Mouse (Mus musculus) CD4-positive, CD25-positive, alpha-beta regulatory T cell, adult 2 months (primary cell): ENCODE data around the gene Tgfbr3.

Experiments
- DNase-seq: peaks from one replicate; pipeline ENCODE4 v3.0.0-alpha.2; 2012; ENCODE audit warnings: low read depth, low spot score

The Tgfbr3 gene

DNA sequence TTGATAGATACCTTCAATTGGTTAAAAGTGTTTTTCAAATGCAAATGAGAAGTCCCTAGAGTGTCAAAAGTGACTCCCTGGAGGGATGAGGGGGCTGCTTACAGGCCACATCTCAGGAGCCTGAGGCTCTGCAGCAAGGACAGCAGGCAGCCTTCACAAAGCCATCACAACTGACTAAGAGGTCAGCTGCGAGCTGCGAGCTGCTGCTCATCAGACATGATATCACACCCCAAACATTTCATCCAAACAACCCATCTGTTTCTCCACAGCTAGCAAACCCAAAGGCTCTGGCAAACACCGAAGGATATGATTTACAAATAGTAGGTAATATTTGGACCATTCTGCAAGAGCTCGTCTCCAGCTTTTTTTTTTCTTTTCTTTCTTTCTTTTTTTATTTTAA, 112.6 kb downstream of the Tgfbr3 start:
- no peak for DNase-seq

DNA sequence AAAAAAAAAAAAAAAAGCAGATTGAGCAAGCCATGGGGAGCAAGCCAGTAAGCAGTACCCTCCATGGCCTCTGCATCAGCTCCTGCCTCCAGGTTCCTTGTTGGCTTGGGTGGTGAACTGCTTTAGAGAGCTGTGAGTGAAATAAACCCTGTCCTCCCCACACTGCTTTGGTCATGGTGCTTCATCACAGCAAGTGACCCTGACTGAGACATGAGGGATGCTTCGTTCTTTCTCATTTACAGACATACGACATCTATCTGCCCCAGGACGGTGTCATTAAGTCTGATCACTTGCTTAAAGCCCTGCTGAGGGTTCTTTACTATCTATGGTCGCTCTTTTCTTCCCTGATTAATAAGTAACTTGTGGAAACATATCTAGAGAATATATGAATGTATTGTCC, 113.2 kb downstream of the Tgfbr3 start:
- DNase-seq = no peak

DNA sequence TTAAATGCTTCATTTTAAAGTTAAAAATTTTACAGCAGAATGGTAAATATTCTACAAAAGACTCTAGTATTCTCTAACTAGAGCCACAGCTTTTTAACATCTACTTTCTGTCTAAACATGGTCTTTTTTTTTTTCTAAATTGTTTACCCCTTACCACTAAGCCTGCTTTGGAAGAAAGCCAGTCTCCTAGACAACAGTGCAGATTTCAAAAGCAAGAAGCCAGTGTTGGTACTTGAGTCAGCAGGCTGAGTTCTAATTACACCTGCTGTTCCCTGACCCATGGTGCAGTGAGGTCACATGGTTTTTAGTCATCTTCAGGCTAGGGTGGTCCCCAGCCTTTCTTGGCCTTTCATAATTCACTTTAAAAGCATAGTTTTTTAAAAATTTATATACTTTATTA, 115.2 kb downstream of the Tgfbr3 start:
- DNase-seq = no peak

DNA sequence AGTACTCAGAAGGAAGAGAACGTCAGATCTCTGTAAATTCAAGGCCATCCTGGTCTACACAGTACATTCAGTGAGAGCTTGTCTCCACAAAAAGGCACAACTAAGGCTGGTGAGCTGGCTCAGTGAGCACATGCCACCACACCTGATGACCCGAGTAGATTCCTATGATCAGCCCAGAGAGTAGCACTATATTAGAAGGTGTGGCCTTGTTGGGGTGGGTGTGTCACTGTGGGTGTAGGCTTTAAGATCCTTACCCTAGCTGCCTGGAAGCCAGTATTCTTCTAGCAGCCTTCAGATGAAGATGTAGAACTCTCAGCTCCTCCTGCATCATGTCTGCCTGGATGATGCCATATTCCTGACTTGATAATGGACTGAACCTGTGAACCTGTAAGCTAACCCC, 115.9 kb downstream of the Tgfbr3 start:
- DNase-seq = no peak

DNA sequence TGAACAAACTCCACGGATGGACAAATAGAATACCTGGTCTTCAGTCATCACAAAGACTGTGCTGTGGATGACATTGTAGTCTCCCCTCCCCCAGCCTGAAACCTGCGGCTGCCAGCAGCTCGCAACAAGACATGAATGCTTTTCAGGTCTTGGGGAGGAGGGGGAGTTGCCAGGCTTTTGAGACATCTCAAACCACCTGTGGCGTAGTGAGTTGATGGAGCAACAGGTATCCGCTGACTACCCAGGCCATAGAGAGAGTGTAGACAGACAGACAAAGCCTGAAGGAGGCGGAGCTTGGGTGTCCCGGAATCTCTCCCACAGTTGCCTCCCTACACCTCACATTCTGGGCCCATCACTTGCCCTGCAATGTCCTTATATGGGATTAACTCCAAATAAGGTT, 117.6 kb downstream of the Tgfbr3 start:
- DNase-seq = no peak

DNA sequence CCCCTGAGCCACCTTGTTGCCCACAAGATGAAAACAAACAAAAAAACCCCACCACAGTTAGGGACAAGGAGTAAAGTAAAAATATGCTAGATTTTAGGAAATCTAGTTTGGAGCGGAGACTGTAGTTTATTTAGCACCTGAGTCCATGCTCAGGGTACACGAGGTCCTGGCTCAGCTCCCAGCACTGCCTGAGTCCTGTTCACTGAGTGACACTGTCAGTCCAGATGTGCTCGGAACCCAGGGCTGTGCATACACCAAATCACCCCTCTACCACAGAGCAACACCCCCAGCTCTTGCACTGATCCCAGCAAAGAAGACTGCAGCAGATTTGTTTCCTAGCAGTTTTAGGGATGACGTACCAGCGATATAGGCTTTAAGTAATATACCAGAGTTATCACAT, 119.6 kb downstream of the Tgfbr3 start:
- no peak for DNase-seq

DNA sequence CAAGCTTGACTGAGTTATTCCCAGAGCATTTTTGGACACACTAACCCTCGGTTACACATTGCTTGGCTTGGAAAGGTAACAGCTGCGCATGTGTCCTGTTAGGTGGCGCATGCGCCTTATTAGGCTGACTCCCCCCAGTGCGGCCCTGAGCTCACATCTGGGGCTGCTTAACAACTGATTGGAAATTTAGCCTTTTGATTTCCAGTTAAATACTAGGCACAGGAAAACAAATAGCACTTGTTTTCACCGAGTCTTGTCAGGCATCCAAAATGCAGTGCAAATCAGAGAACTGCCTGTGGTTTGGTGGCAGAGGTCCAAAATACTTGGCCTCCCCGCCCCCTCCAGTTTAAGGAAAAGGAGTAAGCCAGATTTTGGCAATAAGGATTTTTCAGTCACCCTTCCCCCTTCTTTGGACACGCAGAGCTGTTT, 121.5 kb downstream of the Tgfbr3 start:
- no peak for DNase-seq

DNA sequence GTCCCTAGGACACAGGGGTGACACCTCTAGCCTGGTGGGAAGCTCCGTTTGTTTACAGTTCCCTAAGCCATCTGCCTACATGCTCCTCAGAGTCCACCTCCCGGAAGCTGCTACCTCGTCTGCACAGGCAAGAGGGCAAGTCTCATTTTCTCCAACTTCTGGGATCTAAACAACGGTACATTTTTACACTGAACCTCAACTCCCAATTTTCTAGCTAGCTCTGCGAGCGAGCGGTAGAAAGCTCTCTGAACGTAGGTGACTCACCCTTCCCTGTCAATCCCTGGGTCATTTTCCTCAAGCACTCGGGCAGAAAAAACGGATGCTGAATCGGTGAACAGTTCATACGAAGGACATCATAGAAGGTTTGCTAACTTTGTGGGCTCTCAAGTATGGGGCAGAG, 122.1 kb downstream of the Tgfbr3 start:
- no peak for DNase-seq

DNA sequence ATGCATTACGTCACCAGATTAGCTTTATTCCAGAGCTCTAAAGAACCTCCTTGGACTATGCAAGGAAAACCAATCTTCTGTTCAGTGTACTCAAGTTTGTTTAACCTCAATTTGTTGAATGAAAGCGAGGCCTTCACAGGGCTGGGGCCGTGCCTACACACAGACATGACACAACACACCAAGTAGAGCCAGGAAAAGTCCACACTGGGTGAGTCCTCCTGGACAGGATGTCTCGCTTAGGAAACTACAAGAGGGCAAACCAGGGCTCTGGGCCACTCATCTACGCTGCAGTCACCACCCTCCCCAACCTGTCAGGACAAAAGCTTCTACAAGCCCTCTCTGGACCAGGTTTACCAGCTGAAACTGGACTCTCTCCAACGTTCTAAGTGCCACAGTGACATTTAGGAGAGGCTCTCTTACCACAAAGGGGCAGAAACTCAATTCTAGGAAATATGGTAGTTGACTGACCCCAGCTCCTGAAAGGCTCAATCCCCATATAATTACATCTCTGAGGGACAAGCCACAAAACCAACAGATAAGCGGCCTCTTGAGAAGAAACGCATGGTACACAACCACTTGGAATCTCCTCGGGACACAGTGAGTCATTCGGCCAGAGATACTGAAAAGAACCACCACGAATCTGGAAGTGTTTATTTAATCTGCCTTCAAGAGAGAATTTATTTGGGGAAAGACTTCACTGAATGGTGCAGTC, 122.6 kb downstream of the Tgfbr3 start:
- DNase-seq = no peak

DNA sequence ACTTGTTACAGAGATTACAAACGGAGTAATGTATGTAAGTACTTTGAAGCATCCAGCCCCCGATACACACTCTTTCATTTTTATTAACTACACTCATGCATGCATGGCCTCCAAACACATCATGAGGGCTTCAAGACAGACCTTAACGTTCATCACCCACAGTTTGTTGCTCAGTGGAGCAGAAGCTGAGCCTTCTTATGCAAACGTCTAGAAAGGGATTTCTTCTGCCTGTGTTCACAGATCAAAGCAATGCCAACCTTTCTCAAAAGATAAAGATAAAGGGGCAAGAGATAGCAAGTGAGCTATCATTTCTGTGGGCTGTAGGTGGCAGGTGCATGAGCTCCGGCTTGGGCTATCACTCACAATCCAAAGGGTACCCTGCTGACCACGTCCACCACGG, 123.7 kb downstream of the Tgfbr3 start:
- DNase-seq = peak; percentile 34

DNA sequence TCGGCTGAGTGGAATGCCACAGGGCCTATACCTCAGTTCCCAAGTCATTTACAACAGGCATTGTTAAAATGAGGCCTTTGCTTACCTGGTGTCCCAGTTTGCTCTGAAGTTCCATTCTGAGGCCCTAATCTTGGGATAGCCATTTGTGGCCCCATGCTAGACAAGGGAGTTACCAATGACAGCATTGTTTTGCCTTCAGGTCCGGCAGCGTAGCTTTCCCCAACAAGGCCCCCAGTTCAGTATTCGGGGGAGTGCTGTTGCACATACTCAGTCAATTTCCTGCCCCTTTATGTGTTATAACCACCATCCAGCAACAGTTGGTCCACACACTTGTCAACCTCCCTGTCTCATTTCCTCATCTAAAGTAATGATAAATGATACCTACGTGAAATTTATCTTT, 124.2 kb downstream of the Tgfbr3 start:
- DNase-seq = peak; percentile 11

DNA sequence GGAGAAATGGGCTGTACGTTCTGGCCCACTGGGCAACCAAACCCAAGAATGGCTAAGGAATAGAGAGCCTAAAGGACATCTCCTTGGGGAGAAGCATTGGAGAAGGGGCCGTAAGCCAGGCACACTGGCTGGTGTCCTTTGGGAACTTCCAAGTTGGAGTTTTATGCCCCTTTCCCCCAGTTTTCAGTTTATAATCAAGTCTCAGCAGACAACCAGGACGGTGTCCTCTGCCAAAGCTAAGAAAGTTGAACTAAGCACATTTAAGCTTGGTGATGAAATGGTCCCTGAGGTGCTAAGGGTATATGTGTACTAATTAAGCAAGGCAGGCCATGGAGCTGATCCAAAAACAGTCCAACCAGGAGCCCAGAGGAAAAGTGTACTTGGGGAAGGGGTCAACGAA, 124.6 kb downstream of the Tgfbr3 start:
- no peak for DNase-seq

DNA sequence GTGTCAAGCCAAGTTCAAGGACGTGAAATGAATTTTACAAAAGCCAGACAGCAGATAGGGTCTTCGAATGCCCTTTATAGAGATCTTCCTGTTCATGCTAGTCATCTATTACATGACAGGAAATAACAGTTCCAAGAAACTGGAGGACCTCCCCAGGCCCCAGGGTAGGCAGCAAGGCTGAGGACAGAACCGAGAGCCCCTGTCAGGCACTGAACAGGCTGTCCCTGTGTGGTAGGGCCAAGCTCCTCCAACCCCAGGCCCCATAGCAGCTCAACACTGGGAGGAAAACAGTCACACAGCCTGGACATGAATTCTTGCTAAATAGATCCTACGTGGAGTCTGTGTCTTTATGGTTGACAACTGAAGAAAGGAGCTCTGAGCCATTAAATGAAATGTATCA, 125.3 kb downstream of the Tgfbr3 start:
- no peak for DNase-seq

DNA sequence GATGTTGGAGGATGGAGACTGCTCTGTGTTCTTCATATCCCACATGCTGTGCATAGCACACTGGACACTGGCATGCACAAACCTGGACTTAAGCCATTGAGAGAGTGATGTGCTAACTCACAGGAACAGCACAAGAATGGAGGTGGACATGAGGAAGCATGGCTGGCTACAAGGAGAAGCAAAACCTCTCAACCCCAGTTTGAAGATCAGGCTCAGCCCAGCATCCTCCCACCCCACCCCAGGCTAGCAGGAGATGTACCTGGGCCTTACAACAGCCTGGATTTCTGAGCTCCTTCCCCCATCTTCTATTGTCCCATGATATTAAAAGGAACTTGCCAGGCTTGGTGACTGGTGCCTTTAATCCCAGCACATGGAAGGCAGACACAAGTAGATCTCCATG, 126.1 kb downstream of the Tgfbr3 start:
- no peak for DNase-seq

DNA sequence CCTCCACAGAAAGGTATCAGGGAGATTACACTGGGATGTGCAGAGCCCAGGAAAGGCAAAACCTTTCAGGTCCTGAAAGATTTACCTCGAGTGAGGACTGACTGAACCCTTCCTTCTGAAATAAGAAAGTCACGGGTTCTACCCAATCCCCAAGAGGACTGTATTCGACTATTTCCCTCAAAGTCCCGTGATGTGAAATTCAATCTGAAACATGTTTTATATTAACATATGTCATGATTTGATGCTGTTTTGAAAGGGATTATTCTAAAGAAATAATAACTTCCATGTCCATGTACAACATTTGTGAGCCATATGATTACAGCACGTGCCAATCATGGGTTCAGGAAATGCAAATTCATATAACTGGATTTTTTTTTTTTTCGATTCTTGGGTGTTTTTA, 126.6 kb downstream of the Tgfbr3 start:
- DNase-seq = no peak

DNA sequence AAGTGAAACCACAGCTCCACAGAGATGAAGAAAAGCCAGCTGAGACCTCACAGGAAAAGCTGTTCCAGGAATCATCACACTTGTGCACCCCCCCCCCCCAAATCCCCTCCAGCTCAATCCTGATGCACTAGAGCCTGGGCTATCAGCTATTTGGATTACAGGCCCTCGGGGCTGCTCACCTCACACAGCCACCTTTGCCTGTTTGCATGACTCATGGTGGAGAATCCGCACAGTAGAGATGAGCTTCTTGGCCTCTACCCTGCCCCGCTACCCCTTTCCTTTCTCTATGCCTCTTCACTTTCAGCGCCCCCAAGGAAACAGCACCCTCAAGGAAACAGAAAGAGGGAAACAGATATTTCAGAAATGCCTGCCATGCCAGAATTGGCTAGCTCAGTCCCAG, 127.1 kb downstream of the Tgfbr3 start:
- DNase-seq = no peak

DNA sequence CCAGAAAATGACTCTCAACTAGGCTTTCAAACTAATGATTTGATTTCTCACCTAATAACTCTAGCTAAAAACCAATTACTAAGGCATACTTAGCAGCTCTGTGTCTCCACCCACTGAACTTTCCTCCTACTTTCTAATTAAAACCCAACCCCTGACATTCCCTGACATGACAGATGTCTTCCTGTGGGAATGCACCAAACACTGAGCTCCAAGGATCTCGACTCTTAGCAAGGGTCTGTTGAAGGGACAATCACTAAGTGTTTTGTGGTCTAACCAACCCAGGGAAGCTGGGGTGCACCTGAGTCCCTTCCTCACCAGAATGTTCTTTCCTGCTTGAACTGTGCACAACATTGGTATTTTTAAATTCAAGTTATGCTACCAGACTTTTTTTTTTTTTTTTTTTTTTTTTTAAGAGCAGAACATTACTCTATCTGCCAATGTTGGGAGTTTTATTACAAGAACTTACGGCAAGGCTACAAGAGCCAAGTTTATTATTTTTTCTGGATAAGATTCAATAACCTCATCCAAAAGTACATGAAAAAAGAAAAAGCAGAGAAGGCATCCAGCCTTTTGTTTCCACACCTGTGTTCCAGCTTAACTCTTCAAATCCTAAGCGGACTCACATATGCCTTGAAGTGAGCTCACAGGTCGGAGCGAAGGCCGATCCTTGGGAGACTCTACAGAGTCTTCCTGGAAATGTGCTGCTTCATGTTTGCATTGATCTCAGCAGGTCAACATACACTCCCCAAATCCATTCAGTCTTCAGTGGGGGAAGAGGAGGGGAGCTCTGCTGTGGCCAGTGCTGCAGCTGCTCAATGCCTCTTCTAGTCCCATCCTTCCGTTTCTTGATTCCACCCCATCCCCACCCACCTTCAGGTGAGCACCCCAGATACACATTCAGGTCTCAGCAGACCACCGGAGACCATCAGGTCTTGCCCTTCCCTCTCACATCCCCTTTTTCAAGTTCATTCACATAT, 129.2 kb downstream of the Tgfbr3 start:
- no peak for DNase-seq

DNA sequence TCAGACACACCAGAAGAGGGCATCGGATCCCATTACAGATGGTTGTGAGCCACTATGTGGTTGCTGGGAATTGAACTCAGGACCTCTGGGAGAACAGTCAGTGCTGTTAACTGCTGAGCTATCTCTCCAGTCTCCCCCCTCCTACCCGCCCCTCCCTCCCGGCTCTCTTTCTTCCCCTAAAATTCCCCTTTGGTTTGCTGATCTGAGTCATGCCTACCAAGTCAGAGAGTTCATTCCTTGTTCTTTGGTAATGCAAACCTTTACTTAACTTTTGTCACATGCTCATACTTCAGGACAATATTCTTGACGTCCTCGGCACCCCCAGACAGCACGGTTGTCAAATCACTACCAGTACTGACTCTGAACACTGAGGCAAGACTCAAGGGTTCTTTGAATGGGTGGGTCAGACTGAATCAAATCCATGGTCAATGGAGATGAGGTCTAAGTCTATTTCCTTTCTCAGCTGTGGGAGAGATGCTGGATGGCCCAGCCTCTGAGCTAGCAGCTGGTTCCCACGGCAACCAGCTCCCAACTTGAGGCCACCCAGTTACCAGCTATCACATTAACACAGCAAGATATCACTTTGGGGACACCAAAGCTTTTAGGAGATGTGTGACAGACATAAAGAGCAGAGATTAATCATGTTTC, 130.8 kb downstream of the Tgfbr3 start:
- no peak for DNase-seq

DNA sequence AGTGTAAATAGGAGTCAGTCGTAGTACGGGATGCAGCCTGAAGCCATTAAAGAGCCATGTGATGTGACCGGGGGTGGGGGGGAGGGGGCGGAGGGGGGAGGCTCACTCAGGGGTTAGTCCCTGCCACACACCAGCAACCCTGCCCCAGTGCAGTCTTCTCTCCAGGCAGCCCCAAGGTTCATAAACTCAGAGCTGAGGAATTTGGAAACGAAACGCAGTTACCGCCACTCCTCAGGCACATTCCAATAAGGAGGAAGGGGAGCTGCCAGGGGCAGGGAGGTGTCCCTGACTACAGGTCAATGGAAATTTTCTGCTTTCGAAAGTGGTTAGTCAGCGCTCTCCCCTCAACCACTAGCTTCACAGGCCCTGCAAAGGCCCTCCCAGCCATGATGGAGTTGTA, 132.0 kb downstream of the Tgfbr3 start:
- DNase-seq = no peak

DNA sequence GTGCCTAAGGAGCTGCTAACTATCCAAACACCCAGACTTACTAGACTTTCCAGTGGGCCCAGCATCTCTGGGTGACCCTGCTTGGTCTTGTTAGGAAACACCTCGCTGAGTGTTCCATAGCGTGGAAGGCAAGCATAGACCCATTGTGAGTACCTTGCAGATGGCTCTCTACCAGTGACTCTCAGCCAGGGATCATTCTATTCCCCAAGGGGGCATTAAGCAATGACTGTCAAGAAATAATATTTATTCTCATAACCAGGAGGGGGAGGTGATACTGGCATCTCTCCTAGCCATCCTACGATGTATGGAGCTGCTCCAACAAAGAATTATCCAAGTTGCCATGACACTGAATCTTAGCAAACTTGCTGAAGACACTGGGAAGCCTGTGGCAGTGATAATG, 133.3 kb downstream of the Tgfbr3 start:
- no peak for DNase-seq

DNA sequence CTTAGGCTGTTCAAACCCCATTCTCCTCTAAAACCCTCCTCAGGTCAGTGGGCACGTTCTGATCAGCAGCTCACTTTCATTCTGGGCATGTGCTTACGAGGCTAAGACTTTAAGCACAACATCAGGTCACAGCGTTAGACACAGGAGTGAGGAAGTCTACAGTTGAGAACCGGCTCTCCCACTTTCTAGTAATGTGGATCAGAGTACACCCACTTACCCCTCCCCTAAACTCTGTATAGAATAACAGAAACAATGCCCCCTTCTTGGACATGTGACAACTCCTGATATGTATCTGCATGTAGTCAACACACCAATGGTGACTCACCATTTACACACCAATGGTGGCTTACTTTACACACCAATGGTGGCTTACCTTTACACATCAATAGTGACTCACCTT, 136.4 kb downstream of the Tgfbr3 start:
- DNase-seq = no peak

DNA sequence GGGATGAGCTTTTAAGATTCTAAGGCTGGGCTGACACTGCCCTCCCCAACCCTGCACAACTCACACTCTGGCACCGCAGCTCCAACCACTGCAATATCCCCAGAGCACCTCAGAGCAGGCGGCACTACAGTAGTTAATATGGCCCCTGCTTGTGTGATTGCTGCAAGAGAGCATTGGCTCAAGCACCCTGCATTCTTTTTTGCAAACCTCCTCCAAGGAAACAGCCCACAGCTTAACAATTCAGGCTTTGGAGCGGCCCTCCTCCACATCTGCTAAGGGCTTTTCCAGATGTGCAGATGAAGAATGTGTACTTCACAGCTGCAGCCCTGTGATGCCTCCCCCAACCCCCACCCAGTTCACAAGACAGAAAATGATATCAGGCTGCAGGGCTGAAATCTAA, 138.1 kb downstream of the Tgfbr3 start:
- DNase-seq = no peak
